ENCODE assay signal across 8 mouse cellular contexts in the genomic region with DNA sequence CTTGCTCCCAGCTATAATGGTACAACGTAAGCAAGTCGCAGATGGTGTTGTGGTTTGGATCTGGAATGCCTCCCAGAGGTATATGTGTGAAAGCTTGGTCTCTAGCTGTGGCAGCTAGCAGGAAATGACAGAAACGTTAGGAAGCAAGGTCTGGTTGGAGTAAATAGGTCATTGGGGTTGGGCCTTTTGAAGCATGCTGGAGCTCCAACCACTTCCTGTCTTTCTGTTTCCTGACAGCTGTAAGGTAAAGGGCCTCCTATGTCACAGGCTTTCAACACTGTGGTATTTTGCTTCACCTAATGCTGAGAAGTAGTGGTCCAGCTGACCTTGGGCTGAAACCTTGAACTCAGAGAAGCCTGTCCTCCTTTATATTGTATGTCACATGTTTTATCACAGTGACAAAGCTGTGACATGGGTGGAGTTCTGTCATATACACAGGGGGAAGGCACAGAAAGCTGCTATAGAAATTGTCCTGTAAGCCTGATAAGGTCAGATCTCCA.
A peak's percentile ranks its signal among the peaks of the same experiment; 100 is the strongest.
DNase-seq lines count a peak whose midpoint lies in the region; ATAC-seq lines count a peak whose summit lies in the region.

No protein-coding gene starts in this region.

- H3K27me3 ChIP-seq in intestine, embryonic 16.5 days (replicated peaks; ENCODE audit: control insufficient read depth, insufficient read depth, low read length), result no peaks in the 10 kb centered on the region
- H3K27me3 ChIP-seq in kidney, embryonic 16.5 days (ENCODE audit: insufficient read depth, low read length), result no peaks in the 10 kb centered on the region

- H3K27ac ChIP-seq in intestine, embryonic 16.5 days (ENCODE audit: low read length), result no peak overlapping the region
- no peak overlapping the region for H3K27ac ChIP-seq in kidney, embryonic 16.5 days (ENCODE audit: low read length)

- H3K9ac ChIP-seq in intestine, embryonic 16.5 days (ENCODE audit: low read depth, low read length), result no peak overlapping the region
- H3K9ac ChIP-seq in kidney, embryonic 16.5 days (replicated peaks; ENCODE audit: low read length), result no peak overlapping the region

- no peaks in the 10 kb centered on the region for H3K9me3 ChIP-seq in intestine, embryonic 16.5 days (ENCODE audit: control insufficient read depth, low read length)
- no peaks in the 10 kb centered on the region for H3K9me3 ChIP-seq in kidney, embryonic 16.5 days (ENCODE audit: low read length)

- no peak overlapping the region for H3K4me2 ChIP-seq in intestine, embryonic 16.5 days (ENCODE audit: low read depth, low read length)
- H3K4me2 ChIP-seq in kidney, embryonic 16.5 days (replicated peaks; ENCODE audit: low read depth, low read length), result no peak overlapping the region

- no peaks in the 10 kb centered on the region for H3K36me3 ChIP-seq in intestine, embryonic 16.5 days (ENCODE audit: control insufficient read depth, insufficient read depth, low read length)
- no peaks in the 10 kb centered on the region for H3K36me3 ChIP-seq in kidney, embryonic 16.5 days (ENCODE audit: insufficient read depth, low read length)

- H3K4me1 ChIP-seq in intestine, embryonic 16.5 days (ENCODE audit: control insufficient read depth, insufficient read depth, low read length), result no peaks in the 10 kb centered on the region
- H3K4me1 ChIP-seq in kidney, embryonic 16.5 days (ENCODE audit: insufficient read depth, low read length), result no peaks in the 10 kb centered on the region

- DNase-seq in cerebellum, adult 11-12 months, result peak; percentile 25
- DNase-seq in cerebellum, postnatal 36 days, result no peak
- peak; percentile 61 for DNase-seq in 3134 (ENCODE audit: extremely low read depth, insufficient read length, low spot score)
- no peak for DNase-seq in frontal cortex, postnatal 14 days (ENCODE audit: low spot score in 2 of 2)

- WGBS in intestine, embryonic 16.5 days, result 46% methylated on average over 3 of the region's 3 CpGs
- 32% methylated on average over 3 of the region's 3 CpGs for WGBS in kidney, embryonic 16.5 days

- H3K4me3 ChIP-seq in intestine, embryonic 16.5 days (ENCODE audit: low read length), result no peak overlapping the region
- H3K4me3 ChIP-seq in kidney, embryonic 16.5 days (ENCODE audit: low read length), result no peak overlapping the region

- peak; percentile 95 for ATAC-seq in granulocyte monocyte progenitor cell, adult 5-6 weeks (replicated peaks; ENCODE audit: poor library complexity, severe bottlenecking)
- peak; percentile 65 for ATAC-seq in megakaryocyte-erythroid progenitor cell, adult 5-6 weeks (replicated peaks; ENCODE audit: low FRiP score, low TSS enrichment, poor library complexity, severe bottlenecking)
- no peak for ATAC-seq in intestine, embryonic 16.5 days
- ATAC-seq in kidney, embryonic 16.5 days (ENCODE audit: low FRiP score, low TSS enrichment), result no peak

Comparison
In these comparisons a context has a peak if more than half of its experiments do, and no peak if none do; other contexts are left out.
1. DNase-seq: peak in cerebellum, adult 11-12 months (single experiment) and 3134 (single experiment); none in cerebellum, postnatal 36 days (0 of 2) and frontal cortex, postnatal 14 days (0 of 2).
2. ATAC-seq: peak in granulocyte monocyte progenitor cell, adult 5-6 weeks (single experiment) and megakaryocyte-erythroid progenitor cell, adult 5-6 weeks (single experiment); none in intestine, embryonic 16.5 days (single experiment) and kidney, embryonic 16.5 days (single experiment).